Comparison of ENCODE assay signal across 8 mouse cellular contexts in the genomic region with DNA sequence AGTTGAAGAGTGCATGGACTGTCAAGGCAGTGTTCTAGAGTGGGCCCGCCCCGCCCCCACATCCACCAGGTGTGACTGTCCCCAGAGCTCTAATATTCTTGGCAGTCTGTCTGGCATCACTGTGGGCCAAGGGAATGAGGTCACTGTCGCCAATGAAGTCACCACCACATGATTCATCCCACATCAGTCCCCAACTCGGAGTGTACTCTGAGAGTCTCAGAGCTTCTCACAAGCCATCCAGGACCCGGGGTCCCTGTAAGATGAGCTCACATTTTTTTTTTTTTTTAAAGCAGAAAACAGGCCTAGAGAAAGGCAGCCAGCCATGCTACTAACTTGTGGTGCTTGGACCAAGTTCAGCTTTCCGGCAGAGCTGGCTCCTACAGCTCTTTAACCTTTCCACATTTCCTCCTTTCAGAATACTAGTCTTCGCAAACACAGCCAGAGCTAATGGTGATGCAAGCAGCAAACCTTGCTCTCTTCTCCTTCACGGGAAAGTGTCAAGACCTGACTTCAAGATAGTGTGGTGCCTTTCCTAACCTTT. TPM values are rescaled to one million over a fixed set of nuclear protein-coding genes. Genes with fewer than 3 reads are reported as not detected.
A peak's percentile ranks its signal among the peaks of the same experiment; 100 is the strongest.
DNase-seq lines count a peak whose midpoint lies in the region; ATAC-seq and TF ChIP-seq lines count a peak whose summit lies in the region.

No protein-coding gene starts in this region.

- peak overlapping the region; percentile 98 for H3K27ac ChIP-seq in gastrocnemius, adult 2 months
- H3K27ac ChIP-seq in hindbrain, postnatal 0 days, result peak overlapping the region; percentile 90; the same call in 1 of the 2 replicates

- WGBS in hindbrain, postnatal 0 days, result 56% methylated on average over 8 of the region's 8 CpGs

- H3K9me3 ChIP-seq in hindbrain, postnatal 0 days (ENCODE audit: low read length), result no peaks in the 10 kb centered on the region

- no peak for TF ChIP-seq CTCF in gastrocnemius, adult 2 months (IDR thresholded peaks at IDR 0.05)
- TF ChIP-seq CTCF in hindbrain, postnatal 0 days (IDR thresholded peaks at IDR 0.05; ENCODE audit: low read depth), result no peak

- no peak overlapping the region for H3K9ac ChIP-seq in hindbrain, postnatal 0 days (replicated peaks; ENCODE audit: low read length)

- H3K36me3 ChIP-seq in hindbrain, postnatal 0 days (ENCODE audit: insufficient read depth, low read length), result no peaks in the 10 kb centered on the region

- peaks cover 20% of the 10 kb centered on the region for H3K4me1 ChIP-seq in hindbrain, postnatal 0 days (ENCODE audit: insufficient read depth, low read length)

- peak overlapping the region; percentile 95 for H3K4me3 ChIP-seq in gastrocnemius, adult 2 months
- H3K4me3 ChIP-seq in hindbrain, postnatal 0 days (ENCODE audit: low read length), result no peak overlapping the region; the same call in 1 of the 2 replicates

- intact Hi-C loops in gastrocnemius, adult 2 months (cut with DNase I), result loop anchor here (5.0 kb wide), 1 partner anchor 81 kb away; no protein-coding TSS in a partner anchor

- peak overlapping the region; percentile 87 for H3K4me2 ChIP-seq in hindbrain, postnatal 0 days (ENCODE audit: low read depth, low read length)

- no peaks in the 10 kb centered on the region for H3K27me3 ChIP-seq in hindbrain, postnatal 0 days (ENCODE audit: insufficient read depth, low read length)

- no peak for ATAC-seq in hindbrain, postnatal 0 days

- peak; percentile 9 for DNase-seq in embryo, embryonic 10.5 days (ENCODE audit: low spot score)
- no peak for DNase-seq in embryo, embryonic 10 days (ENCODE audit: low spot score)
- DNase-seq in Muller cell, postnatal 12 days (ENCODE audit: inconsistent ontology term), result peak; percentile 72
- peak; percentile 76 for DNase-seq in gastrocnemius, adult 2 months
- peak; percentile 25 for DNase-seq in hindbrain, postnatal 0 days (ENCODE audit: low spot score)
- DNase-seq in lung, postnatal 4 days, result peak; percentile 42 to 51
- no peak for DNase-seq in ovary, postnatal 14 days (ENCODE audit: low spot score)
- DNase-seq in ovary, postnatal 10 days (ENCODE audit: low spot score), result no peak

RNA-seq across cellular contexts. Expression of gene Rhoq, which starts 1.5 kb away (rescaled TPM):
- 100 to 1,000 TPM; 168 to 172 TPM for total RNA-seq in gastrocnemius, adult 2 months (2021)
- 24.1 and 51.7 TPM in 2 replicates for total RNA-seq in hindbrain, postnatal 0 days (2014; rRNA removed)
- polyA plus RNA-seq in hindbrain, postnatal 0 days (2015; fragmentation: Nextera tagmentation; extraction: Ambion mirVana), result 5.9 and 6.7 TPM in 2 replicates

RNA-seq across cellular contexts. Expression of gene Atp6v1e2, which starts 13.7 kb away (rescaled TPM):
- not detected for total RNA-seq in gastrocnemius, adult 2 months (2021)
- not detected in 2 replicates for total RNA-seq in hindbrain, postnatal 0 days (2014; rRNA removed)
- polyA plus RNA-seq in hindbrain, postnatal 0 days (2015; fragmentation: Nextera tagmentation; extraction: Ambion mirVana), result 0.24 TPM in 1 of 2 replicates, not detected in the other

RNA-seq across cellular contexts. Expression of gene Tmem247, which starts 44.2 kb away (rescaled TPM):
- not detected for total RNA-seq in gastrocnemius, adult 2 months (2021)
- not detected in 2 replicates for total RNA-seq in hindbrain, postnatal 0 days (2014; rRNA removed)
- polyA plus RNA-seq in hindbrain, postnatal 0 days (2015; fragmentation: Nextera tagmentation; extraction: Ambion mirVana), result not detected in 2 replicates

Comparison
In these comparisons a context has a peak if more than half of its experiments do, and no peak if none do; other contexts are left out.
1. DNase-seq: peak in embryo, embryonic 10.5 days (single experiment), Muller cell, postnatal 12 days (single experiment), gastrocnemius, adult 2 months (single experiment), hindbrain, postnatal 0 days (single experiment) and lung, postnatal 4 days (2 of 2); none in embryo, embryonic 10 days (single experiment), ovary, postnatal 14 days (single experiment) and ovary, postnatal 10 days (single experiment).